Mouse (Mus musculus) heart, adult 2 months (tissue): ENCODE measurements around the gene Scgb3a1. TPM values are rescaled to one million over a fixed set of nuclear protein-coding genes. Genes with fewer than 3 reads are reported as not detected.

Experiments
- DNase-seq, 2 experiments: peaks; one replicate each; pipeline ENCODE4 v3.0.0; 2021
- H3K27ac ChIP-seq: fragments of 200-600 bp; 2 replicates; pipeline ENCODE4 v1.8.1; 2022
- H3K27me3 ChIP-seq: fragments of 200-500 bp; 2 replicates; pipeline ENCODE4 v1.6.1; 2012; ENCODE audit warnings: mild to moderate bottlenecking, low read length, inconsistent platforms, mixed read lengths; ENCODE audit not compliant: control insufficient read depth, insufficient read depth
- H3K36me3 ChIP-seq: fragments of 200-500 bp; 2 replicates; pipeline ENCODE4 v1.6.1; 2012; ENCODE audit warnings: low read length, inconsistent platforms; ENCODE audit not compliant: control insufficient read depth, insufficient read depth
- H3K4me1 ChIP-seq: fragments of 200-500 bp; 2 replicates; pipeline ENCODE4 v1.6.1; 2011; ENCODE audit warnings: low read length; ENCODE audit not compliant: control insufficient read depth, insufficient read depth
- H3K4me3 ChIP-seq: fragments of 200-600 bp; 2 replicates; pipeline ENCODE4 v1.8.1; 2022
- H3K79me2 ChIP-seq: fragments of 200-500 bp; replicated peaks from 2 replicates; pipeline ENCODE4 v1.6.1; 2012; ENCODE audit warnings: mild to moderate bottlenecking, inconsistent platforms, low read length, moderate library complexity, mixed read lengths; ENCODE audit not compliant: control insufficient read depth, insufficient read depth
- H3K9ac ChIP-seq: fragments of 200-500 bp; 2 replicates; pipeline ENCODE4 v1.6.1; 2012; ENCODE audit warnings: low read depth, mild to moderate bottlenecking, control low read depth, inconsistent platforms, low read length, mixed read lengths
- CTCF ChIP-seq: fragments of 200-600 bp; IDR thresholded peaks from 2 replicates; pipeline ENCODE4 v1.8.1; 2022; ENCODE audit warnings: antibody characterized with exemption, mild to moderate bottlenecking, moderate library complexity
- EP300 ChIP-seq: fragments of 200-500 bp; IDR thresholded peaks from 2 replicates; pipeline ENCODE4 v1.6.1; 2011; ENCODE audit warnings: low read depth, low read length, control low read depth; ENCODE audit not compliant: insufficient read depth
- POLR2A ChIP-seq: fragments of 200-500 bp; IDR thresholded peaks from 2 replicates; pipeline ENCODE4 v1.6.1; 2011; ENCODE audit warnings: mild to moderate bottlenecking, low read depth, low read length, control low read depth; ENCODE audit not compliant: insufficient read depth
- WGBS: fragments of 180-500 bp; shearing (Covaris S2); methylation state at CpG from one replicate; pipeline ENCODE4 v1.1.7; 2018; 5-methylcytosine and 5-hydroxymethylcytosine counted together
- intact Hi-C: fragments of 180-260 bp; cut with DNase I; formaldehyde crosslinking; loops from one replicate; pipeline ENCODE4 v1.15.1; 2025
- long read RNA-seq: library from polyadenylated mRNA; stranded (forward); transcript quantifications from one replicate; pipeline ENCODE4 v2.0.0, GENCODE M21; 2021
- polyA plus RNA-seq: library from polyadenylated mRNA; depleted of rRNA; stranded (reverse); fragments of >200 nt; gene quantifications from 2 replicates; pipeline ENCODE4 v1.2.3, GENCODE M21; 2012; rRNA removed
- total RNA-seq, 2 experiments: library from RNA; stranded (reverse); gene quantifications; 2 replicates each; pipeline ENCODE4 v1.2.3; 2021

Gene Scgb3a1
- total RNA-seq (under 1 TPM; 0.52 to 0.86 TPM), polyA plus RNA-seq (1.6 and 709 TPM in 2 replicates)
- long read RNA-seq, partial matches to known transcripts = 0 of 2 reads
- long read RNA-seq, other reads (novel, unspliced or antisense) = 1 of 2 reads

GRCm38 (mm10) chr11:49663310-49663709 is at the start of gene Scgb3a1:
Gene Scgb3a1, plus strand, starts transcription at chr11:49663610.
- intact Hi-C loops = no loop called here
- WGBS = 50% methylated on average over 5 of the region's 5 CpGs

DNA sequence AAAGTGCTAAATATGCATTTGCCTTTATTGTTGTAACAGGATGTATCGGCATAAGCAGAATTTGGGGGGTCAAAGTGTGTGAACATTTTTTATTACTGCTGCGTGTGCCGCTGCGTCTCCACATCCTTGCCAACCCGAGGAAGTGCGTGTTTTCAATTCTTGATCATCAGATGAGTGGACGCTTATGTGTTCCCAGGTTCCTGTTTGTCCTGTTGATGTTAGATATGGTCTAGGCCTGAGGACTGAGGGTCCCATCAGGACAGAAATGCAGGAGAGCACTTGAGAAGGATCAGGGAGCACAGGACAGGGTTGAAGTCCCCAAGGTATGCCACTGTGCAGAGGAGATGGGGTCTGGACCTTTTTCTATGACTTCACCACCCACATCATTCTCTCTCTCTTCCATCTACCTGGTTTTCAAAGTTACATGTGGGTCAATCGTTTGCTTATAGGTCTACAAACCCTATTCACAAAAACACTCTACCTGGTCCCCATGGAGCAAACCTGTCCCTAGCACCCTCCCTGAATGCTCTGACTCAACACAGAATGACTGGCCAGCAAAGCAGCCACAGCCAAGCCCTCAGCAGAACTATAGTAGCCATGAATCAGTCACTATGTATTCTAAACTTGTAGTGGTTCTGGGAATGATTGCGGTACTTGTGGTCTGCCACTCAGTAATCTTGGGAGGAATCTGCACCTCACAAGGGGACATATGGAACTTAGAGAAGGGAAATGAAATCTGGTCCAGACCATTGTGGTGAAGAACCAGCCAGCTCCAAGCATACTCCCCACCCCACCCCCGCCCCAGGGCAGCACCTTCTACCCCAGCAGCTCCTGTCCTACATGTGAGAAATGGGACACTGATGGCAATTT is 47.3 kb upstream of the Scgb3a1 start:
- 84% methylated on average over 10 of the region's 10 CpGs for WGBS
- Histone ChIP-seq H3K4me1 (peaks cover 13% of the 10 kb centered on the region), H3K27ac (no peak overlapping the region), H3K4me3 (no peak overlapping the region), H3K27me3 (no peaks in the 10 kb centered on the region), H3K9ac (no peak overlapping the region), H3K79me2 (no peaks in the 10 kb centered on the region), H3K36me3 (no peaks in the 10 kb centered on the region)
- no peak for DNase-seq
- TF ChIP-seq POLR2A (no peak), CTCF (no peak), EP300 (no peak)
- intact Hi-C loops = no loop called here

More at GRCm38 (mm10) chr11:49663310-49663709, at the start of gene Scgb3a1:
- no peak within 1 kb of the TSS for H3K4me3 ChIP-seq
- no peak within 1 kb of the TSS; the same call in 1 of the 2 replicates for H3K27ac ChIP-seq
- no peak for TF ChIP-seq POLR2A
- no peaks in the 10 kb centered on the region for H3K79me2 ChIP-seq
- no peak for DNase-seq
- H3K36me3 ChIP-seq = no peaks in the 10 kb centered on the region
- H3K9ac ChIP-seq = no peak within 1 kb of the TSS
- H3K4me1 ChIP-seq = peaks cover 12% of the 10 kb centered on the region
- H3K27me3 ChIP-seq = no peaks in the 10 kb centered on the region

GRCm38 (mm10) chr11:49618476-49618875 is 44.9 kb upstream of the Scgb3a1 start:
- WGBS = 40% methylated on average over 8 of the region's 8 CpGs
- no peak for DNase-seq
- intact Hi-C loops = no loop called here

DNA sequence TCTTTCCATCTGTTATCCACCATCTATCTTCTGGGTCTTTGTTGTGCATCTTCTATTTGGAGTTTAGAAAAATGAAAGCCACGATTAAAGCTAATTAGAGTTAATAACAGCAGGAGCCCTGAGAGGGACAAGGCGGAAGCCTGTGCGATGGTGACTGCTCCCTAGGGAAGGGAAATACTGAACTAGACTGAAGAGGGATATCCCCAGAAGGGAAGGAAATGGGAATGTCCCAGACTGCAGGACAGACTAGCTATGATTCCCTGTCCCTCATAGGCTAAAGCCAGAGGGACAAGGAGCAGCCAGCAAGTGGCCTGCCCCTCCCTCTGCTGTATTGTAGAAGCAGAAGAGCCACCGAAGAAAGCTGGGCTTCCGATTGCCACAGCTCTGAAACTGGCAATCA is 41.5 kb upstream of the Scgb3a1 start:
- intact Hi-C loops = no loop called here
- Histone ChIP-seq H3K4me1 (peaks cover 8% of the 10 kb centered on the region; the same call in 1 of the 2 replicates), H3K36me3 (no peaks in the 10 kb centered on the region), H3K27ac (no peak overlapping the region), H3K9ac (no peak overlapping the region), H3K4me3 (no peak overlapping the region), H3K79me2 (no peaks in the 10 kb centered on the region), H3K27me3 (no peaks in the 10 kb centered on the region)
- no peak for DNase-seq
- WGBS = 35% methylated on average over 5 of the region's 5 CpGs
- TF ChIP-seq POLR2A = no peak
- TF ChIP-seq EP300 = no peak
- TF ChIP-seq CTCF = no peak

More at GRCm38 (mm10) chr11:49618476-49618875, 44.9 kb upstream of the Scgb3a1 start:
- no peak for TF ChIP-seq EP300
- no peak for TF ChIP-seq POLR2A
- no peak for TF ChIP-seq CTCF
- no peaks in the 10 kb centered on the region for H3K27me3 ChIP-seq
- H3K4me3 ChIP-seq = no peak overlapping the region
- no peak overlapping the region for H3K9ac ChIP-seq
- H3K79me2 ChIP-seq = no peaks in the 10 kb centered on the region
- H3K27ac ChIP-seq = no peak overlapping the region
- no peaks in the 10 kb centered on the region for H3K36me3 ChIP-seq
- H3K4me1 ChIP-seq = peaks cover 13% of the 10 kb centered on the region

GRCm38 (mm10) chr11:49624156-49624555 is 39.3 kb upstream of the Scgb3a1 start:
- H3K4me3 ChIP-seq = no peak overlapping the region
- no peak overlapping the region for H3K27ac ChIP-seq
- no peak for DNase-seq
- H3K4me1 ChIP-seq = peaks cover 6% of the 10 kb centered on the region; the same call in 1 of the 2 replicates
- 72% methylated on average over 3 of the region's 3 CpGs for WGBS
- no peaks in the 10 kb centered on the region for H3K79me2 ChIP-seq
- H3K9ac ChIP-seq = no peak overlapping the region
- TF ChIP-seq CTCF (no peak), EP300 (no peak), POLR2A (no peak)
- intact Hi-C loops = no loop called here
- no peaks in the 10 kb centered on the region for H3K27me3 ChIP-seq
- H3K36me3 ChIP-seq = no peaks in the 10 kb centered on the region

DNA sequence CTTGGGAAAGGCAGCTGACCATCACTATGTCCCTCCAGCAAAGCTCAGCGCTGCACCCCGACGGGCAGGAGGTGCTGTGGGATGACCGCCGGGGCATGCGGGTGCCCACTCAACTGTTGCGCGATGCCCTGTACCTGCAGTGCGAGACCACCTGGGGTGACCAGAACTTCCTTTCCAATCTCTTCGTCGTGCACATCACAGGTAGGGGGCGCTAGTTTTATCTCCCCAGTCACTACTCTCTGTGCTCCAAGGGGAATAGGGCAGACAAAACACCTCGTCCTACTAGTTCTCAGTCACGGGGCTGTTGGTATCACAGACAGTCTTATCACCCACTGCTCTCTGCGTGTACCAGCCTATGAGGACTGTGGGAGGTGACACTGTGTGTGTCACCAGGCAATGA is 37.5 kb upstream of the Scgb3a1 start:
- no peak for TF ChIP-seq POLR2A
- TF ChIP-seq CTCF = peak; percentile 34
- no peak for TF ChIP-seq EP300
- intact Hi-C loops = no loop called here
- Histone ChIP-seq H3K36me3 (no peaks in the 10 kb centered on the region), H3K4me3 (no peak overlapping the region), H3K27ac (no peak overlapping the region), H3K27me3 (no peaks in the 10 kb centered on the region), H3K4me1 (peaks cover 4% of the 10 kb centered on the region; the same call in 1 of the 2 replicates), H3K9ac (no peak overlapping the region), H3K79me2 (no peaks in the 10 kb centered on the region)
- 71% methylated on average over 15 of the region's 15 CpGs for WGBS
- DNase-seq = no peak
